Mouse (Mus musculus) retina, adult 2 months (tissue): ENCODE measurements around the gene Ell.
"Not testable (repeated sequence)": the region's sequence is repeated elsewhere in the genome, so short reads cannot be mapped to it uniquely, and the experiment has no call there.

Experiments
- DNase-seq: peaks from one replicate; pipeline ENCODE4 v3.0.0-alpha.2; 2012; ENCODE audit warnings: low read depth, low spot score

Ell gene

DNA sequence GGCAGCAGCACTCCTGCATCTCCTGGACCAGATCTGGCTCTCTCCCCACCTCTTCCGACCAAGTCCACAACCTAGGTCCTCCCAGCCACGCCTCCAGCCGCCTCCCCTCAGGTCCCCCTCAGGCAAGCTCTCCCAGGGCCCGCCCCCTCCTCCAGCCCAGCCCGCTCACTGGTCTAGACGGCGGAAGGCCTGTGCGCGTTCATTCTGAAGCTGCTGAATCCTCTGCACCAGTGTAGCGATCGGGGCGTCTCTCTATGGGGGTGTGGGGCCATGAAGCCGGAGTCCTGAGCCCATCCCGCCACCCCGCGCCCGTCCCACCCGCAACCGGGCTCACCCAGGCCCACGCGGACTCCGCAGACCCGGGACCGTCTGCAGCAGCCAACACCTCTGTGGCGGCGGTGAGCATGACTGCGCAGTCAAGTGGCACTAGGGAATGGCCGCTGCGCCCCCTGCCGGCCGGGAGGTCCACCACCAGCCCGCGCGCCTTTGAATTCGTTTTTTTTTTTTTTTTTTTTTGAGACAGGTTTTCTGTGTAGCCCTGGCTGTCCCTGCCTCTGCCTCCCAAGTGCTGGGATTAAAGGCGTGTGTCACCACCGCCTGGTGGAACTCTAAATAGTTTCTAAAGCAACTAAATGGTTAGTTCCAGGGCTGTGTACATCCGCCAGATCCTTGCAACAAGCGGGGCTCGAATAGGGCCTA lies 32.8 kb upstream of the Ell start, which contains the start of gene Rex1bd:
Rex1bd (minus strand) TSS at position 425 of the 699 bp plus-strand sequence.
- peak; percentile 76 for DNase-seq

DNA sequence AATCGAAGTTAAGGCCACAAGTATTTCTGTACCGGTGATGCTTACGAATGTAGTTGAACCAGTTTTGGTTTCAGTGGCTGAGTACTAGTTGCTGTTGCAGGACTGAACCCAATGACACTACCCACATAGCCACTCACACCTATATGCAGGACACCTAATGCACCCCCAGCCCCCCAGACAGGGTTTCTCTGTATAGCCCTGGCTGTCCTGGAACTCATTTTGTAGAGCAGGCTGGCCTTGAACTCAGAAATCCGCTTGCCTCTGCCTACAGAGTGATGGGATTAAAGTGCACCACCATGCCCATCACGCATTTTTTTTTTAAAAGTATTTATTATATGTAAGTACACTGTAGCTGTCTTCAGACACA lies 32.2 kb upstream of the Ell start:
- no peak for DNase-seq

DNA sequence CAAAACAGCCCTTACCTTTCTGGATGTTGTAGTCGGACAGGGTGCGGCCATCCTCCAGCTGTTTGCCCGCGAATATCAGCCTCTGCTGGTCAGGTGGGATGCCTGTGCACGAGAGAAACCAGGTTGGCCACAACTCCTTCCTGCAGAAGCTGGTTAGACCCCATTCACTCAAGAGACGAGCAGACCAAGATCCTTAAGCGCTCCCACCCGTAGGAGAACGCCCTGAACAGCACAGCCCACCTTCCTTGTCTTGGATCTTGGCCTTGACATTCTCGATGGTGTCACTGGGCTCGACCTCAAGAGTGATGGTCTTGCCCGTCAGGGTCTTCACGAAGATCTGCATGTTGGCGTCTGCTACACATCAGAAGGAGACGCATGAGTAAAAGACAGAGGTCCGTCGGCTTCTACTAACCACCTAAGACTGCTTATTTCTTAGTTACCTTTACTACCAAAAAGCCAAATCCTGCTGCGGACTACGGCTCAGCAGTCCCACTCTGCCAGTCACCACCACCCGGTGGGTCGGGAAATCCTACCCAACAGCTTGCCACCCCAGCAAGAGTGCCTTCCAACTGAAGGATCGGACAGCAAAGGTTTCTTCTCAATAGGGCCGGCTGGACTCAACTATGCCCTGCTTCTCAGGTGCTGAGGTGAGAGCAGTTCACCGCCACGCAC lies 29.8 kb upstream of the Ell start:
- no peak for DNase-seq

- peak; percentile 94 for DNase-seq
Measured at GRCm38 (mm10) chr8:70510228-70510915, 28.9 kb upstream of the Ell start, which contains the start of gene Uba52. Uba52 (minus strand) TSS chr8:70510801.

DNA sequence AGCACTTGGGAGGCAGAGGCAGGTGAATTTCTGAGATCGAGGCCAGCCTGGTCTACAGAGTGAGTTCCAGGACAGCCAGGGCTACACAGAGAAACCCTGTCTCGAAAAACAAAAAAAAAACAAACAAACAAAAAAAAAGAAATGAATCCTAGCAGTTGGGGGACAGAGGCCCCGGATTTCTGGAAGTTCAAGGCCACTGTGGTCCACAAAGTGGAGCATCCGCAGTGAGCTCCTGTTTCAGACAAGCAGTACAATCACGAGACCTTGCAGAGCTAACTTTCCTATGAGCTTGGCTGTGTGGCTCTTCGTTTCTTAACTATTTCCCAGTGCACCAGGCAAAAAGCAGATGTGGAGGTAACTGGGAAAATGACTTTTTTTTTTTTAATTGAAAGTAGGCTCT lies 28.1 kb upstream of the Ell start:
- DNase-seq = not testable (repeated sequence)

GRCm38 (mm10) chr8:70511770-70512169 lies 27.5 kb upstream of the Ell start:
- no peak for DNase-seq

- DNase-seq = no peak
Measured at GRCm38 (mm10) chr8:70512253-70512903, 26.9 kb upstream of the Ell start.

- DNase-seq = no peak
Measured at GRCm38 (mm10) chr8:70513441-70513840, 25.8 kb upstream of the Ell start.

GRCm38 (mm10) chr8:70517940-70518643 lies 21.2 kb upstream of the Ell start:
- no peak for DNase-seq

- DNase-seq = no peak
Measured at GRCm38 (mm10) chr8:70519043-70519442, 20.2 kb upstream of the Ell start.

DNA sequence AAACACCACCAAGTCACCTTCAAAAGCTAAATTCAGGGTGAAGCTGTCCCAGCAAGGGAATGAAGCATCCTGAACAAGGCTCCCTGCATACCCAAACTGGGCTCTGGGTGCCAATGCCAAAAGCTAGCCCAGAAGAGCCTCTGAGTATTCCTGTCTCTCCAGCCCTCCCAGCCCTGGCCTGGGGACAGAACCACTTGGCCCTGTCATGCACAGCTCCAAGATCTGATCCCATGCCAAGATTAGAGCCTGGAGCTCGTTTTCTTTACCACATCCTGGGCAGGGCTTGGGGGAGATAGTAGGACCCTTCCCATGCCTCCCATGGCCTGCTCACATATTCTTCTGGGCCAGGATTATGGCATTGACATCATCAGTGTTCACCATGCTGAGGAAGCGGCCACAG lies 19.7 kb upstream of the Ell start:
- DNase-seq = no peak

GRCm38 (mm10) chr8:70522592-70523403 lies 16.5 kb upstream of the Ell start:
- peak; percentile 92 for DNase-seq

- no peak for DNase-seq
Measured at GRCm38 (mm10) chr8:70527111-70527511, 12.1 kb upstream of the Ell start.

DNA sequence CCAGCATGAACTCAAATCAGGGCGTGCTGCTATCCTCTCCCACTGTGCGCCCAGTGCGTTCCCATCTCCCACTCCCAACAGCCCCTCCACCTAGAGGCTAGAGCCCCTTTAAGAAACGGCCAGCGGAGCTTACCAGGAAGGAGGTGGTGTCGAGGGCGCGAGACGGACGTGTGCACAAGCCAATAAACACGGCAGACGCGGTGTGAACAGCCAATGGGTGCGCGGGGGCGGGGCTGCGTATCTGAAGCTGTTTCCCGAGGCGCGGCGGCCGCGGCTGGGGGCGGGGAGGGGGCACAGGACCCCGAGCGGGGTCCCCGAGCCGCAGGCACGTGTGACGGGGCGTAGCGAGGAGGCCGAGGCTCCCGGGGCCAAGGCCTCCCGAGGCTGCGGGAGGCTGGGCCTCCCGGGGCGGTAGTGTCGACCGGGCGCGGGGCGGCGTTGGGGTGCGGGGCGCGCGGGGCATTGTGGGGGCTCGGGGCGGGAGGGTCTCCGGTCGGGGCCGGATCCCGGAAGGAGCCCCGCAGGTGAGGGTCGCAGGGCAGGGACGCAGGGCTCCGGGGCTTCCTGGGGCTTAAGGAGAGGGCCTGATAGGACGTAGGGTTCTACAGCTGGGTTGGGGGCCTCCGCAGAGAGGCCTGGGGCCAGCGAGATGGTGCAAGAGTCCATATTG lies 11.6 kb upstream of the Ell start, which contains the start of the genes Fkbp8 and Kxd1:
Fkbp8 (plus strand) TSS at position 213 of the 670 bp plus-strand sequence.
Kxd1 (minus strand) TSS at position 445 of the 670 bp plus-strand sequence.
- peak; percentile 87 for DNase-seq

GRCm38 (mm10) chr8:70528182-70528797 lies 11.0 kb upstream of the Ell start:
- no peak for DNase-seq

DNA sequence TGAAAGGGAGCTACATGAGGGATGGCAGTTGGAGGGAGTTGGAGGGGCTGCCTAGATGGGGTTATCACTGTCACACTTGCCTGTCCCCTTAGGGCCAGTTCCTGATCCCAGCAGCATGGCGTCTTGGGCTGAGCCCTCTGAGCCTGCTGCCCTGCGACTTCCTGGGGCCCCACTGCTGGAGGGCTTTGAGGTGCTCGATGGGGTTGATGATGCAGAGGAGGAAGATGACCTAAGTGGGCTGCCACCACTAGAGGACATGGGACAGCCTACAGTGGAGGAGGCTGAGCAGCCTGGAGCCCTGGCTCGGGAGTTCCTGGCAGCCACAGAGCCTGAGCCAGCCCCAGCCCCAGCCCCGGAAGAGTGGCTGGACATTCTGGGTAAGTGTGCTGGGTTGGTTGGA lies 10.0 kb upstream of the Ell start:
- no peak for DNase-seq

DNA sequence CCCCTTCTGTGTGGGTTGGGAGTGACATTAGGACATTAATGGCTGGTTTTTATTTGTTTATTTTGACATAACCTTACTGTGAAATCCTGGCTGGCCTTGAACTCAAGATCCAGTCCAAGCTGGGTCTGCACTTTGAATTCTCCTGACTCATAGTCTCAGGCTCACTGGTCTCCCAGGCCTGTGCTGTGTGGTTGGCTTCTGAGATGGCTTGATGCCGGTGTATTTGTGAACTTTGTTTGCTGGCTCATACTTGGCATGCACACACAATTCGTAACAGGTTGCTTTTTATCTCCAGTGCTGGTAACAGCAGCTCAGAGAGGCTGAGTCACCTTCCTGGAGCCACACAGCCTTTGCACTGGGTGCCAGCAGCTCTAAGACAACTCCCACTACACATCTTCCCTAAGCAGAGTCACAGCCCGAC lies 9.5 kb upstream of the Ell start:
- no peak for DNase-seq

DNA sequence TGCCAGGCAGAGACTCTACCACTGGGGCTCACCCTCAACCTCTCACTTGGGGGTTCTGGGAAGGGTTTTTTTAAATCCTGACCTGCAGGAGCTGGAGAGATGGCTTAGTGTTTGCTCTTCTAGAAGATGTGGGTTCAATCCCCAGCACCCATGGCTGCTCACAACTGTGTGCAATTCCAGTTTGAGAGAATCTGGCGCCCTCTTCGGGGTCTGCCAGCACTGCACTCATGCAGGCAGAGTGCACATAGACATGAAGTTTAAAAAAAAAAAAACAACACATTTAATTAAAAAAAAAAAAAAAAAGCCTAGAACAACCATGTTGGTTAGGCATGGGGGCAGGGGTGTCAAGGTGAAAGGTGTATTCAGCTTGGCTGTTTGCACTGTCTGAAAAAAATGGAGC lies 8.9 kb upstream of the Ell start:
- DNase-seq = no peak

DNA sequence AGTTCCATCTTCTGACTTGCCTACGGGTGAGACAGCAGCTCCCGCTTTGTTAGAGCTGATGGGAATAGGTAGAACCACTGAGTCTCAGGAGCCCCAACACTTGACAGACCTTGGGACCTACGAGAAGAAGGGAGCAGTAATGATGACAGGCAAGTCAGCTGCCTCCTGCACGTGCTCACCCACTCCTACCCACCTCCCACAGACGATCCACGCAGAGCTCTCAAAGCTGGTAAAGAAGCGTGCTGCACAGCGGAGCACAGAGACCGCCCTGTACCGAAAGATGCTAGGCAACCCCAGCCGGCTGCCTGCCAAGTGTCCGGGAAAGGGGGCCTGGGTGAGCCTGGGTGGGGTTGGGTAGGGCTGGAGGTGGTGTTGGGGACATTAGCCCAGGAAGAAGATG lies 5.0 kb upstream of the Ell start:
- no peak for DNase-seq
